Mouse (Mus musculus): ENCODE data around the gene Mef2c.

Mef2c gene

DNA sequence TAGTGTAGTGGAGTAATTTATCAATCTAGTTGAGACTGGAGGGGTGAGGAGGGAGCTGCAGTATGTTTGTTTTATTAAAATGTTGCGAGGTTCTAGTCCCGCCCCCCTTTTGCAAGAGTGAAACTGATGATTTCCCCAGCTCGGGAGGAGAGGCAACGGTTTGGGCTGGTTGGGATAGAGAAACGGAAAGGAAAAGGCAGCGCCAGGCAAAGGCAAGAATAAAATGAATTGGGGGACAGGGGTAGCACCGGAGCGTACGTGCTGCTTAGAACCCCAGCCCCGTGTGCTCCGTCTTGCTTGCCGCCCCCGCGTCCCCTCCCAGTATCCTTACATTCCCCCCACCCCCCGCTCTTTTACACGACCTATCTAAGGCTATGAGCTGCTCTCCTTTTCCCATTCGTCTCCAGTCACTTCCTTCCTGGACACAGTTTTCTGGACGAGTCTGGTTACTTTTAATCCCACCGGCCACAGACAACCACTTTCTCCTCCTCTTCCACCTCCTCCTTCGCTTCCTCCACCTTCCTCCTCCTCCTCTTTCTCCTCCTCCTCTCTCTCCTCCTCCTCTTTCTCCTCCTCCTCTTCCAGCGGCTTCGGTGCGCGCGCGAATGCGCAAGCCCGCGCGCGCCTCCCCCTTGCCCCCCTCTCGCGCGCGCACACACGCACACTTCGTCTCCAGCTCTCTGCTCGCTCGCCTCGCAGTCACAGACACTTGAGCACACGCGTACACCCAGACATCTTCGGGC is 20.5 kb downstream of the Mef2c start:
- peak; percentile 84 for DNase-seq (ENCODE audit: low read depth, low spot score)

GRCm38 (mm10) chr13:83524902-83525715 is 21.3 kb downstream of the Mef2c start:
- no peak for DNase-seq (ENCODE audit: low read depth, low spot score)

DNA sequence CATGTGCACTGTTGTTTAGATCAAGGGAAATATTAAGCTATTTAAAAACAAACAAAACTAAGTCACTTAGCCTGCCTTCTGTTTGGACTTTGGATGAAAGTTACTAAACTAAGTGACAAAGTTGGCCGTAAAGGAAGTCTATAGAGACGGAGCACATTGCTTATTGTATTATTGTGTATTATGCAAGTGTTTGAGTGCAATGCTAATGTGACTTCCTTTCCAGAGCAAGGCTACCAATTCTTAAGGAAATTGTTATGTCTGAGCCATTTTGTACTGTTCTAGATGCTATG is 21.8 kb downstream of the Mef2c start:
- no peak for DNase-seq (ENCODE audit: low read depth, low spot score)

- no peak for DNase-seq (ENCODE audit: low read depth, low spot score)
These were observed 22.2 kb downstream of the Mef2c start for GRCm38 (mm10) chr13:83526066-83526465.

DNA sequence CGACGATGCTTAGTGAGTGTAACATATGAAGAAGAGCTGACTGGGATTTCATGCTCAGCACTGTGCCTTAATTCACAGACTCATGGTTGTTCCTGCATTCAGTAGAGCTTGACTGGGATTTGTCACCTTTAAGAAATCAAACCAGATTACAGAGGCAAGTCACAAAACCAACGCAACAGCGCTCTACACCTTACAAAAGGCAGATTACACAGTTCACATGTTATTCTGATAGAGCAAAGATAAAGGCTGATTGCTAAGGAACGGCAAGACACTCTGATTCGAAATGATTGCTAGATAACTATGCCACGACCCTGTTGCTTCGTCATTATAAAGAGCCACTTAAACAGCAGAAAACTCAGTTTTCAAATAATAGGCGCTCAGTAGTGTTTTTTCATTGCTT is 24.1 kb downstream of the Mef2c start:
- DNase-seq (ENCODE audit: low read depth, low spot score), result no peak

- no peak for DNase-seq (ENCODE audit: low read depth, low spot score)
These were observed 26.0 kb downstream of the Mef2c start for GRCm38 (mm10) chr13:83529729-83530314.

GRCm38 (mm10) chr13:83530889-83531288 is 27.1 kb downstream of the Mef2c start:
- DNase-seq (ENCODE audit: low read depth, low spot score), result no peak

GRCm38 (mm10) chr13:83531968-83532591 is 28.2 kb downstream of the Mef2c start:
- peak; percentile 57 for DNase-seq (ENCODE audit: low read depth, low spot score)

- DNase-seq (ENCODE audit: low read depth, low spot score), result no peak
These were observed 32.5 kb downstream of the Mef2c start for GRCm38 (mm10) chr13:83536361-83536760.

GRCm38 (mm10) chr13:83537163-83537562 is 33.3 kb downstream of the Mef2c start:
- DNase-seq (ENCODE audit: low read depth, low spot score), result peak; percentile 69

- DNase-seq (ENCODE audit: low read depth, low spot score), result no peak
These were observed 36.1 kb downstream of the Mef2c start for GRCm38 (mm10) chr13:83539921-83540320.

DNA sequence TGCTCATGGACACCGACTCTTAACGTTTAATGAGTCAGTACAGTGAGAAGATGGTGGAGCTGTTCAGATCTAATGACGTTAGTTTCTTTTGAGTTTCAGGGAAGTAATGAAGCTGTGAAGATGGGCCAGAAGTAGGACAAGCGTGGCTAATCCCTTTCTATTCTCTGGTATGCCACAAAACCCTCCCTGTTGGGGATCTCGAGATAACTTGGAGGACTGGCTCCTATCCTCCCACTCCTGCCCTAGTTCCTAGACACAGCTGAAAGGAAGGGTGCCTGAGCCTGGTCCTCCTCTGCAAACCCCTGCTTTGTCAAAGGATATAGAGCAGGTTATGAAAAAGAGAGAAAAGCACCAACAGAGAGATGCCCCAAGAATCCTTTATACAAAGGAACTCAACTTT is 38.8 kb downstream of the Mef2c start:
- peak; percentile 51 for DNase-seq (ENCODE audit: low read depth, low spot score)

- DNase-seq (ENCODE audit: low read depth, low spot score), result no peak
These were observed 40.9 kb downstream of the Mef2c start for GRCm38 (mm10) chr13:83544707-83545106.

GRCm38 (mm10) chr13:83546876-83547275 is 43.0 kb downstream of the Mef2c start:
- no peak for DNase-seq (ENCODE audit: low read depth, low spot score)

- DNase-seq (ENCODE audit: low read depth, low spot score), result no peak
These were observed 47.4 kb downstream of the Mef2c start for GRCm38 (mm10) chr13:83551259-83551658.

- no peak for DNase-seq (ENCODE audit: low read depth, low spot score)
These were observed 48.2 kb downstream of the Mef2c start for GRCm38 (mm10) chr13:83552051-83552450.

DNA sequence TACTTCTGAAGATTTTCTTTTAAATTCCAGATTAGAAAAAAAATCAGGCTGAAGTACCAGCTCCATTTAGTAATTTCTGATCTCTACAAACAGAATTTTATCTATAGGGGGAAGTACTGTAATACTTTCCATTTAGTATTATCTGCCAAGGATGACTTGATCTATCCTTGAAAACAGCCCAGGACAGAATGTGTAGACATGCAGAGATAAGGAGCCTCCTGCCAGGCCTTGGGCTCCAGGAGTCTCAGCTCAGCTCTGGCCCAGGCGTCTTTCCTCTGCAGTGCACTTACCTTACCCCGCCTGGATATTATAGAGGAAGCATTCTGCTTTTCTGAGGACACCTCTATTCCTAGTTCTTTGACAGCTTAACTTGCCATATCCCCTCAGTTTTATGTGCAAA is 59.4 kb downstream of the Mef2c start:
- DNase-seq (ENCODE audit: low read depth, low spot score), result no peak

DNA sequence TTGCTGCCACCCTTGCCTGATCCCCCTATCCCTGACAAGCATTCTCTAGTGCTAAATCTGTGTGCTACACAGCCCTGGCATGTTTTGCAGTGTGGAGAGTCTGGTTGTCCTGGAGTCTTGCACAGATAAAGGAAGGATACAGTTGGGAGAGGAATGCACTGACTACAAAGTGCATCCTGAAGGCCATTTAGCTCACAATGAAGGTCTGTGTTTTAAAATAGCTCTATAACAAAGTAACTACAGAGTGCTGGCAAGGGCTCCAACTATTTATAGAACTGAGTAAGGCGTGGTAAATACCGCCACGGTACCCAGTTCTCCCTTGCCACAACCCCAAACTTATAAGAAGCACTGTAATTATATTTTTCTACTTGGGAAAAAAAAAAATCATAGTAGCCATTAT is 61.9 kb downstream of the Mef2c start:
- no peak for DNase-seq (ENCODE audit: low read depth, low spot score)

DNA sequence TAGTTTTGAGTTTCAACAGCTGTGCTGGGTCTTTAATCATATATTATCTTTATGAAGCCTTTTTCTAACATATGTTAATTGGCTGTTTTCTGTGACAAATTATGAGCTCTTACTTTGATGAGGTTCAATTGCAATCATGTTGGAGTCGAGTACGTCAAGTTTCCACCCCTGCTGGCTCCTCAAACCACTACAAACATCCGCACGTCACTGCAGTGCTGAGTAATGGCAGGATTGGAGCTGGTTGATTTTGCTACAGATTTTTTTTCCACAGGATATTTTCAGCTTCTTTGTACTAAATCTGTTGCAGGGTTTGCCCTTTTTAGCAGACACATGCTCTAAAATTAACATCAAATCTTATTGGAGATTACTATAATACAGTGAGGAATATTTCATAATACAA is 62.3 kb downstream of the Mef2c start:
- peak; percentile 71 for DNase-seq (ENCODE audit: low read depth, low spot score)

GRCm38 (mm10) chr13:83566834-83567534 is 63.1 kb downstream of the Mef2c start:
- no peak for DNase-seq (ENCODE audit: low read depth, low spot score)

DNA sequence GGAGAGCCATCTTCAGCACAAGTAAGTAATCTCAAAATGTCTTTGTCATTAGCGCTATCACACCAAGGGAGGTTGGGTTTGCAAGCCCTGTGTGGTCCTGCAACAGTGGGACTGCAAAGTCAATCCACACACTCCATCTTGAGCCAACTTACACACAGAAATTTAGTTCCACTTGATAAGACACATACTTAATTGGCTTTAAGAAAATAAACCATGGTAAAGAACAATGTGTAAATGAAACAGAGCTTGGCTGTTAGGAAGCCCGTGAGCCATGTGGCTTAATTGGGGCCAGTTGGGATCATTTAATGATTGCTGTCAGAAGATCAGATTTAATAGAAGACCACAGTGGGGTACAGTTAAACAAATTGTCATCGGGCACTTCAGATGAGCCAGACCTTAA is 63.8 kb downstream of the Mef2c start:
- no peak for DNase-seq (ENCODE audit: low read depth, low spot score)

- no peak for DNase-seq (ENCODE audit: low read depth, low spot score)
These were observed 65.0 kb downstream of the Mef2c start for GRCm38 (mm10) chr13:83568759-83569256.
